Mouse (Mus musculus): ENCODE measurements at regions not wholly inside any gene's neighbourhood (a gene's known extent, or its start where the extent isn't known, plus 50 kb on each side); places are given as distances from the start of the nearest gene placed in this dataset.

DNA sequence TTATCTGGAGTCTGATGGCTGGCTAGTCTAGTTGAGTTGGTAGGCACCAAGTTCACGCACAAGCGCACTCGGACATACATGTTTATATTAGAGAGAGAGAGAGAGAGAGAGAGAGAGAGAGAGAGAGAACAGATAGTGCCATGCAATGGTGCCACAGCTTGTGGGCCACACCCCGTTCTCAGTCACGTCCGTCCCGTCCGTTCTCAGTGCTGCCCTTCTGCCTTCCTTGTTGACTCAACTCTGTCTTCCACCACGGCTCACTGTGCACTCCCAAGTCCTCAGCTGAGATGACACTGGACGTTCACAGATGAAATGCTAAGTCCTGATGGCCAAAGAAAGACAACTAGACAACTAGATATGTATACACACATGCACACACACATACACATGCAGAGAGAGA, 92.2 kb downstream of the Gm11011 start:
- Histone ChIP-seq H3K4me3 (ENCODE audit: insufficient read depth, low read depth, low read length) (no peak overlapping the region), H3K4me1 (ENCODE audit: control insufficient read depth, insufficient read depth, low read length) (no peaks in the 10 kb centered on the region), H3K27ac (ENCODE audit: insufficient read depth, low read depth, low read length) (no peak overlapping the region)
- 97% methylated on average over 10 of the region's 10 CpGs for WGBS
- TF ChIP-seq POLR2A (IDR thresholded peaks at IDR 0.05; ENCODE audit: insufficient read depth, low read depth, low read length) (no peak), CTCF (IDR thresholded peaks at IDR 0.05; ENCODE audit: insufficient read depth, low read depth, low read length) (no peak)

DNA sequence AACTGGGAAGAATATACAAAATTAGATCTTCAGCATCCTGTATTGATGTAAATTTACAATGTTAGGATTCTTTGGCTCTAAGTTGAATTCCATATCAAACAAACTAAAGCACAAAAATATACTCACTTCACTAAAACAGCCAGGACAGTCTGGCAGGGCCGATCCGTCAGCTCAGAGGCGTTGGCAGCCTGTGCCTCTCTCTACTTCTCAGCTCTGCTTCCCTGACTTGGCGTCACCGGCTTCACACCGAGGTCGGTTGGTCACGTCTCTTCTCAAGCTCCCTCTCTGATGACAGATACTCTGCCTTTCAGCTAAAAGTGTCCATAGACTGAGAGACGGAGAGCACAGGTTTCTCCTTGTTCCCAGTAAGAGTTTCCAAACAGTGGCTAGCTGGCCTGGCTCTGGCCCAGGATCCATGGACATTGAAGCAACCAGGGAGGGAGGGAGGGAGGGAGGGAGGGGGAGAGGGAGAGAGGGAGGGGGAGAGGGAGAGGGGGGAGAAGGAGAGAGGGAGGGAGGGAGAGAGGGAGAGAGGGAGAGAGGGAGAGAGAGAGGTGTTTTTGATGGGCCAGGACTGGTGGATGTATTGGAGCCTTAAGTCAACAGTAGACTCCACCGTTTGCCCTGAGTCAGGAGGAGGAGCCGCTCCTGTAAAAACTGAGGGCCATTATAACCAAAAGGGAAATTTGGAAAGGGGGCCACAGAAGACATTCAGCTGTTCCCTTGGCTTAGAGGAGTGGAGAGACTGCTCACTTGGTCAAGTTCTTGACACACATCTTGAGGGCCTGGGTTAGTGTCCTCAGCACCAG, 92.8 kb downstream of the Gm11011 start:
- WGBS: 61% methylated on average over 11 of the region's 11 CpGs
- no peak overlapping the region for H3K27ac ChIP-seq (ENCODE audit: insufficient read depth, low read depth, low read length)
- no peak overlapping the region for H3K4me3 ChIP-seq (ENCODE audit: insufficient read depth, low read depth, low read length)
- H3K4me1 ChIP-seq (ENCODE audit: control insufficient read depth, insufficient read depth, low read length): no peaks in the 10 kb centered on the region
- TF ChIP-seq CTCF (IDR thresholded peaks at IDR 0.05; ENCODE audit: insufficient read depth, low read depth, low read length): no peak
- no peak for TF ChIP-seq POLR2A (IDR thresholded peaks at IDR 0.05; ENCODE audit: insufficient read depth, low read depth, low read length)

DNA sequence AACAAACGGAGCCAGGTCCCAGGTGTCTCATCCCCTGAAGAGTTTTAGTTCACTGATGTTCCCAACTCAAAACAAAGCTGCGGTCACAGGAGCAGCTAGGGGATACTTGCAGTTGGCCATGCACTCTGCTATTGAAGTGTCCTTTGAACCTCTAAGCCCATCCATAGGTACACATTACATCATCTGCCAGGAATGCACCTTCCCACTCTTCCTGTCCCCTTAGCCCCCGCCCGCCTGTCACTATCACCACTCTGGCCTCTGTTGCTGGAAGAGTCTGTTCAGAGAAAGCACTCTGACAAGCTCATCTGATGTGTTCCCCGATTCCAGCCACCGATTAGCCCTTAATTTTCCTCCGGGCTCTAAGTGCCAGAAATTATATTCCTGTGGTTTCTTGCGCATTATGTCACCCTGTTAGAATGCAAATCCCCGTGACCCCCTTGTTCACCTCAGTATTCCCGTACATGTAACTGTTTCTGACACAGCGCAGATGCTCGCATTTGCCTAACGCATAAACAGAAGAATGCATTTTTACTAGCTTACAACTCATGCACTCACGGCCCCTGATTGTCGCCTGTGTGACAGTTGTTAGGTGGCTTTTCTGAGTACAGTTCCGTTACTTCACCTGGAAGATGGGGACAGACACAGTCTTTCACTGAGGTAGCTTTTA, 93.8 kb downstream of the Gm11011 start:
- no peak overlapping the region for H3K27ac ChIP-seq (ENCODE audit: insufficient read depth, low read depth, low read length)
- TF ChIP-seq CTCF (IDR thresholded peaks at IDR 0.05; ENCODE audit: insufficient read depth, low read depth, low read length) (no peak), POLR2A (IDR thresholded peaks at IDR 0.05; ENCODE audit: insufficient read depth, low read depth, low read length) (no peak)
- H3K4me1 ChIP-seq (ENCODE audit: control insufficient read depth, insufficient read depth, low read length): no peaks in the 10 kb centered on the region
- WGBS: 75% methylated on average over 16 of the region's 16 CpGs
- no peak overlapping the region for H3K4me3 ChIP-seq (ENCODE audit: insufficient read depth, low read depth, low read length)

DNA sequence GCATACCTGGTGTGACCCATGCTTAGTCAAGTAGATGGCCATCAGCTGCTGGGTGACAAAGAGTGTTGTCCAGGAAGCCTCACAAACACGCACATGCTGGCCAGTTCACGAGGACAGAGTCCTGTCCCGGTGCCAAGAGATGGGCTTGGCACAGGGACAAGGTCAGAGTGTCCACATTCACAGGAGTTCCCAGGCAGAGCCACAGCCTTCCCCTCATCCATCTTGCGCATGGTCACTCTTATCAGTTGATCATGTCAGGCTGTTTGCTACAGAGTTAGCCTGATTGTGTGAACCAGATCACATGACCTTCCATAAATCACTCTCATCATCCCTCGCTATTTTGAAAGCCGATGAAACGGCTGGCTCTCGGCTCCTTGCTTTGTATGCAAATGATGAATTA, 103.6 kb downstream of the Gm11011 start:
- Histone ChIP-seq H3K27ac (ENCODE audit: insufficient read depth, low read depth, low read length) (no peak overlapping the region), H3K4me1 (ENCODE audit: control insufficient read depth, insufficient read depth, low read length) (no peaks in the 10 kb centered on the region), H3K4me3 (ENCODE audit: insufficient read depth, low read depth, low read length) (no peak overlapping the region)
- WGBS: 94% methylated on average over 8 of the region's 8 CpGs
- TF ChIP-seq POLR2A (IDR thresholded peaks at IDR 0.05; ENCODE audit: insufficient read depth, low read depth, low read length) (no peak), CTCF (IDR thresholded peaks at IDR 0.05; ENCODE audit: insufficient read depth, low read depth, low read length) (no peak)

DNA sequence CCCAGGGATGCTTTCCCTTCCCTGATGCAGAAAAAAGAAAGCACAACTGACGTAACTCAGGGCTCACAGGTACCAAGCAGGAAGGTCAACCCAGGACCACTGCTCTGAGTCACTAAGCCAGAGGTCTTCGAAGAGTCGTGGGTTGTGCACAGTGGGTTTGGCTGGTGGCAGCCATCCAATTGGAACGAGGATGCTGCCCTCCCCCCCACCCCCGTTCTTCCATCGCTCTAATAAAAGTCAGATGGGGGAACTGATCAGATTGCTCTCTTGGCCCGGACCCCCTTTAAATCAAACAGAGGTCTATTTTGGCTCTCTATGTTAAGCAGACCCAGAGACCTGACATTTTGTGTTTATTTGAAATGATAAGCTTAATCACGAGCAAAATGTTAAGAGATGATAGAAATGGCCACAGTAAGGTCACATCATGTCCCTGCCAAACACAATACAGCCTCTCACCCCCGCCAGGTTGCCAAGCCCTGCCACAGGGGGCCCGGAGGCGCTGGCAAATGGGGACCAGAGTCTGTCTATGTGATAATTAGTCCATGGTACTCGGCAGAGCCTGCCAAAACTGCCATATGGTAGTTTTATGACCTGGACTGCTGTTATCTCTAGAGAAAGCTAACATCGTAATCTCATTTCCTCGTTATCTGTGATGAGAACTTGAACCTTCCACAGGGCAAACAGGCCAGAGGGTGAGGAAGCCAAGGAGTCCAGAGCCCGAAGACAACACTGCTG, 105.6 kb downstream of the Gm11011 start:
- WGBS: 50% methylated on average over 15 of the region's 15 CpGs
- Histone ChIP-seq H3K4me1 (ENCODE audit: control insufficient read depth, insufficient read depth, low read length) (no peaks in the 10 kb centered on the region), H3K4me3 (ENCODE audit: insufficient read depth, low read depth, low read length) (no peak overlapping the region), H3K27ac (ENCODE audit: insufficient read depth, low read depth, low read length) (no peak overlapping the region)
- TF ChIP-seq POLR2A (IDR thresholded peaks at IDR 0.05; ENCODE audit: insufficient read depth, low read depth, low read length) (no peak), CTCF (IDR thresholded peaks at IDR 0.05; ENCODE audit: insufficient read depth, low read depth, low read length) (no peak)

DNA sequence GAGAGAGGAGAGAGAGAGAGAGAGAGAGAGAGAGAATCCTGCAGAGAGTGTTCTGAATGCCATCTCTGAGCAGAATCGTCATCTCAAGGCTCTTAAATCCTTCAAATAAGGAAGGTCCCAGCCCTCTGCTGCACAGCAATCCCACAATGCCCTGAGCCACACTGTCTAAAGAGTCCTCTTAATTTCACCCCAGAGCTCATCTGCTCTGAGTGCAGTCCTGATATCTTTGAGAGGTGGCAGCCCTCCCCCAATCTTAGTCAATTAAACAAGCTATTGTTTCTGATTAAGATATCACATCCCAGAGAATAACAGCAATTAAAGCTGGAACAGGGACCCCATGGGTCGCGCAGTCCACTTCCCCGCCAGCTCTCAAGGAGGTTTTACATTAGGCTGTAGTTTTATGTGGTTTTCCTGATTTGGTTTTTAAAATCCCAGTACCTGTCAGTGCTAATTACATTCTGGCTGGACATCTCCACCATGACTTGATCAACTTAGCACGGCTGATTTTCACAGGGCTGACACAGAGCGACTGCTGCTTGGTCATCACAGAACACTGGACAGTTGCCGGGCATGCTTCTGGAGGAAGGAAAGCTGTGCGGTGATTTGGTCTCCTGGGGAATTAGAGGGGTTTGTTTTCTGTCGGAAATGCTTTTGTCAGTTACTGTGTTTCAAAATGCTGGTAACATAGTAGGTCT, 113.0 kb downstream of the Gm11011 start:
- no peaks in the 10 kb centered on the region for H3K4me1 ChIP-seq (ENCODE audit: control insufficient read depth, insufficient read depth, low read length)
- H3K4me3 ChIP-seq (ENCODE audit: insufficient read depth, low read depth, low read length): no peak overlapping the region
- 33% methylated on average over 9 of the region's 9 CpGs for WGBS
- no peak overlapping the region for H3K27ac ChIP-seq (ENCODE audit: insufficient read depth, low read depth, low read length)
- TF ChIP-seq CTCF (IDR thresholded peaks at IDR 0.05; ENCODE audit: insufficient read depth, low read depth, low read length) (no peak), POLR2A (IDR thresholded peaks at IDR 0.05; ENCODE audit: insufficient read depth, low read depth, low read length) (no peak)

DNA sequence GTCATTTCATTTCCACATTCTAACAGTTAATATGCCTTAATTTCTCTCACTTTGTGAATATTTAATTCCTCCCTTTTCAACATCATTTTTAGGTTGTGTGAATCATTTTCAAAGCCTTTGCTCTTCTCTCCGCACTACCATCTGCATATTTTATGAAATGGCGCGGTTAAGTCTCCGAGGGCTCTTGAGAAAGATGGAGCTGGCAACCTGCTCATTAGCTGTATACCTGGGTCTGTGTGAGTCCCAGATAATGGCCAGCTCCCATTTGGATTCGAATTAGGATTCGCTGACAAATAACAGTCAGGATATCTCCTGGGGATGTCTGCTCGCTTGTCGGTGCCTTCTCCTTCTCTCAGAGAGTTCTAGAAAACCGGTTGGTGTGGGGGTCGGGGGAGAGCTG, 118.0 kb downstream of the Gm11011 start:
- TF ChIP-seq CTCF (IDR thresholded peaks at IDR 0.05; ENCODE audit: insufficient read depth, low read depth, low read length) (no peak), POLR2A (IDR thresholded peaks at IDR 0.05; ENCODE audit: insufficient read depth, low read depth, low read length) (no peak)
- 83% methylated on average over 10 of the region's 10 CpGs for WGBS
- Histone ChIP-seq H3K4me1 (ENCODE audit: control insufficient read depth, insufficient read depth, low read length) (no peaks in the 10 kb centered on the region), H3K27ac (ENCODE audit: insufficient read depth, low read depth, low read length) (no peak overlapping the region), H3K4me3 (ENCODE audit: insufficient read depth, low read depth, low read length) (no peak overlapping the region)

DNA sequence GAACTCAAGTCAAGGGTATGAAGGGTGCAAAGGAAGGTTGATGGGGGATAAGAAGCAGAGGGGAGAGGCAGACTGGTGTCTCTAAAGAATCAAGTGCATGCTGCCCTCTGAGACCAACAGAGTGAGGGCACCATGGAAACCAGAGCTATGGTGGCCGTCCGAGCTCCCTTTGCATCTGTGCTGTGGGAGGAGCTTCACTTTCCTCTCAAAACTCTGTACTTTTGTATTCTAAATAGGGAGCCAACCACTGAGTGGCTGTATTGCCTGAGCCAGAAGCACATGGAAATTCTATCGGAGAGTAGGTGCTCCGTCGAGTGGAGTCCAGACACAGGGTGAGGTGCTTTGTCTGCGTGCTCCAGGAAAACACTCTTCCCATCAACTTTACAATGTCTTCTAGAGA, 119.9 kb downstream of the Gm11011 start:
- no peak for TF ChIP-seq POLR2A (IDR thresholded peaks at IDR 0.05; ENCODE audit: insufficient read depth, low read depth, low read length)
- TF ChIP-seq CTCF (IDR thresholded peaks at IDR 0.05; ENCODE audit: insufficient read depth, low read depth, low read length): no peak
- no peaks in the 10 kb centered on the region for H3K4me1 ChIP-seq (ENCODE audit: control insufficient read depth, insufficient read depth, low read length)
- no peak overlapping the region for H3K27ac ChIP-seq (ENCODE audit: insufficient read depth, low read depth, low read length)
- H3K4me3 ChIP-seq (ENCODE audit: insufficient read depth, low read depth, low read length): no peak overlapping the region
- WGBS: 88% methylated on average over 6 of the region's 6 CpGs

Measured in olfactory bulb, adult 2 months (tissue).